Mouse (Mus musculus) forebrain, postnatal 0 days (tissue): Measurements from ENCODE around the gene Ncoa1. TPM values are rescaled to one million over a fixed set of nuclear protein-coding genes. Genes with fewer than 3 reads are reported as not detected.
A peak's percentile ranks its signal among the peaks of the same experiment; 100 is the strongest.

Experiments used
- ATAC-seq: fragments of 200-750 bp; cut with Nextera tagmentation; 2 replicates; pipeline ENCODE4 v1.8.0; 2017; ENCODE audit warnings: mild to moderate bottlenecking, moderate library complexity
- DNase-seq: peaks from one replicate; pipeline ENCODE4 v3.0.0-alpha.2; 2015
- H3K27ac ChIP-seq: fragments of 300-500 bp; sonication (generic); 2 replicates; pipeline ENCODE4 v1.5.1; 2014; ENCODE audit warnings: low read depth, mild to moderate bottlenecking, antibody characterized with exemption, low read length, moderate library complexity, mixed read lengths
- H3K27me3 ChIP-seq: fragments of 300-500 bp; sonication (generic); 2 replicates; pipeline ENCODE4 v1.6.1; 2014; ENCODE audit warnings: mild to moderate bottlenecking, low read length, mixed read lengths; ENCODE audit not compliant: insufficient read depth
- H3K36me3 ChIP-seq: fragments of 300-500 bp; sonication (generic); 2 replicates; pipeline ENCODE4 v1.6.1; 2014; ENCODE audit warnings: mild to moderate bottlenecking, moderate library complexity; ENCODE audit not compliant: insufficient read depth
- H3K4me1 ChIP-seq: fragments of 300-500 bp; sonication (generic); 2 replicates; pipeline ENCODE4 v1.6.1; 2014; ENCODE audit warnings: antibody characterized with exemption; ENCODE audit not compliant: insufficient read depth
- H3K4me2 ChIP-seq: fragments of 300-500 bp; sonication (generic); 2 replicates; pipeline ENCODE4 v1.6.1; 2014; ENCODE audit warnings: low read depth, mild to moderate bottlenecking, moderate library complexity
- H3K4me3 ChIP-seq: fragments of 300-500 bp; sonication (generic); 2 replicates; pipeline ENCODE4 v1.5.1; 2014; ENCODE audit warnings: low read depth, low read length, mixed read lengths
- H3K9ac ChIP-seq: fragments of 300-500 bp; sonication (generic); 2 replicates; pipeline ENCODE4 v1.6.1; 2014; ENCODE audit warnings: mild to moderate bottlenecking
- H3K9me3 ChIP-seq: fragments of 300-500 bp; sonication (generic); 2 replicates; pipeline ENCODE4 v1.6.1; 2016; ENCODE audit warnings: low read length
- CTCF ChIP-seq: sonication (generic); IDR thresholded peaks from 2 replicates; pipeline ENCODE4 v1.5.1; 2016; ENCODE audit warnings: antibody characterized with exemption, control low read depth, low read depth
- WGBS: fragments of 180-500 bp; shearing (Covaris S2); extraction: QIAGEN DNeasy Blood & Tissue Kit; methylation state at CpG from one replicate; pipeline ENCODE4 v1.1.7; 2014; 5-methylcytosine and 5-hydroxymethylcytosine counted together
- polyA plus RNA-seq: library from polyadenylated mRNA; unstranded; fragments of >200 nt; fragmentation: Nextera tagmentation; extraction: Ambion mirVana; gene quantifications from 2 replicates; pipeline ENCODE4 v1.2.1, GENCODE M21; 2015
- total RNA-seq: library from RNA; depleted of rRNA; stranded (reverse); fragments of >200 nt; gene quantifications from 2 replicates; pipeline ENCODE4 v1.2.3, GENCODE M21; 2014

The Ncoa1 gene
- total and polyA plus RNA-seq, 2 experiments from 2014 or later = 20.2 to 46.1 TPM

DNA sequence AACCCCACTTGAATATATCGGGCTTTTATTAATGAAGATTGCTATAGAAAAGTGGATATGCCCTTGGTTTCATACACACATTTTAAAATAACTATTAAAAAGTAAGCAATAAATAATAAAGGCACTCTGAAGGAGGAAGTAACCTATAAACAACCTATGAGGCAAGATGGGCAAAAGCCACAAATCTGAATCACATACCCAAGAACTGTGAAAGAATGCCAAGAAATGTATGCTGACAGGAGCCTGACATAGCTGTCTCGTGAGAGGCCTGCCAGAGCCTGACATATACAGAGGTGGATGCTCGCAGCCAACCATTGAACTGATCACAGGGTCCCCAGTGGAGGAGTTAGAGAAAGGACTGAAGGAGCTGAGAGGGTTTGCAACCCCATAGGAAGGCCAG, 35.5 kb downstream of the Ncoa1 start:
- Histone ChIP-seq H3K27ac (no peak overlapping the region), H3K9me3 (no peaks in the 10 kb centered on the region), H3K27me3 (no peaks in the 10 kb centered on the region), H3K36me3 (no peaks in the 10 kb centered on the region), H3K9ac (no peak overlapping the region), H3K4me2 (no peak overlapping the region), H3K4me3 (no peak overlapping the region), H3K4me1 (no peaks in the 10 kb centered on the region)
- no peak for TF ChIP-seq CTCF
- 77% methylated on average over 3 of the region's 3 CpGs for WGBS
- DNase-seq = no peak
- ATAC-seq = no peak

GRCm38 (mm10) chr12:4436198-4436597, 40.8 kb downstream of the Ncoa1 start:
- H3K27ac ChIP-seq = no peak overlapping the region
- no peaks in the 10 kb centered on the region for H3K9me3 ChIP-seq
- ATAC-seq (no peak), DNase-seq (no peak)
- WGBS = 85% methylated on average over 5 of the region's 5 CpGs
- no peaks in the 10 kb centered on the region for H3K4me1 ChIP-seq
- H3K4me2 ChIP-seq = no peak overlapping the region
- no peak for TF ChIP-seq CTCF
- H3K9ac ChIP-seq = no peak overlapping the region
- no peaks in the 10 kb centered on the region for H3K36me3 ChIP-seq
- no peak overlapping the region for H3K4me3 ChIP-seq
- H3K27me3 ChIP-seq = no peaks in the 10 kb centered on the region

- Histone ChIP-seq H3K36me3 (no peaks in the 10 kb centered on the region), H3K9ac (no peak overlapping the region), H3K4me2 (no peak overlapping the region), H3K9me3 (no peaks in the 10 kb centered on the region), H3K27ac (no peak overlapping the region), H3K4me3 (no peak overlapping the region), H3K27me3 (no peaks in the 10 kb centered on the region), H3K4me1 (no peaks in the 10 kb centered on the region)
- ATAC-seq (no peak), DNase-seq (no peak)
- 69% methylated on average over 2 of the region's 2 CpGs for WGBS
- TF ChIP-seq CTCF = no peak
Measured at GRCm38 (mm10) chr12:4433549-4433948, 43.4 kb downstream of the Ncoa1 start.

- DNase-seq (no peak), ATAC-seq (no peak)
- Histone ChIP-seq H3K4me1 (no peaks in the 10 kb centered on the region), H3K27ac (no peak overlapping the region), H3K9me3 (no peaks in the 10 kb centered on the region), H3K36me3 (no peaks in the 10 kb centered on the region), H3K27me3 (no peaks in the 10 kb centered on the region), H3K9ac (no peak overlapping the region), H3K4me2 (no peak overlapping the region), H3K4me3 (no peak overlapping the region)
- TF ChIP-seq CTCF = no peak
- 91% methylated on average over 5 of the region's 5 CpGs for WGBS
Measured at GRCm38 (mm10) chr12:4431978-4432377, 45.0 kb downstream of the Ncoa1 start.

- Histone ChIP-seq H3K9me3 (no peaks in the 10 kb centered on the region), H3K36me3 (no peaks in the 10 kb centered on the region), H3K4me3 (no peak overlapping the region), H3K4me1 (no peaks in the 10 kb centered on the region), H3K27ac (no peak overlapping the region), H3K4me2 (no peak overlapping the region), H3K9ac (no peak overlapping the region), H3K27me3 (no peaks in the 10 kb centered on the region)
- ATAC-seq = no peak
- DNase-seq = no peak
- 75% methylated on average over 3 of the region's 3 CpGs for WGBS
- TF ChIP-seq CTCF = no peak
Measured at GRCm38 (mm10) chr12:4430061-4430825, 46.7 kb downstream of the Ncoa1 start.

- no peaks in the 10 kb centered on the region for H3K9me3 ChIP-seq
- H3K4me1 ChIP-seq = no peaks in the 10 kb centered on the region
- H3K9ac ChIP-seq = no peak overlapping the region
- DNase-seq (peak; percentile 14), ATAC-seq (no peak)
- 85% methylated on average over 4 of the region's 4 CpGs for WGBS
- H3K36me3 ChIP-seq = no peaks in the 10 kb centered on the region
- H3K4me2 ChIP-seq = no peak overlapping the region
- TF ChIP-seq CTCF = no peak
- H3K27me3 ChIP-seq = no peaks in the 10 kb centered on the region
- no peak overlapping the region for H3K4me3 ChIP-seq
- H3K27ac ChIP-seq = no peak overlapping the region
Measured at GRCm38 (mm10) chr12:4418824-4419223, 58.2 kb downstream of the Ncoa1 start.

DNA sequence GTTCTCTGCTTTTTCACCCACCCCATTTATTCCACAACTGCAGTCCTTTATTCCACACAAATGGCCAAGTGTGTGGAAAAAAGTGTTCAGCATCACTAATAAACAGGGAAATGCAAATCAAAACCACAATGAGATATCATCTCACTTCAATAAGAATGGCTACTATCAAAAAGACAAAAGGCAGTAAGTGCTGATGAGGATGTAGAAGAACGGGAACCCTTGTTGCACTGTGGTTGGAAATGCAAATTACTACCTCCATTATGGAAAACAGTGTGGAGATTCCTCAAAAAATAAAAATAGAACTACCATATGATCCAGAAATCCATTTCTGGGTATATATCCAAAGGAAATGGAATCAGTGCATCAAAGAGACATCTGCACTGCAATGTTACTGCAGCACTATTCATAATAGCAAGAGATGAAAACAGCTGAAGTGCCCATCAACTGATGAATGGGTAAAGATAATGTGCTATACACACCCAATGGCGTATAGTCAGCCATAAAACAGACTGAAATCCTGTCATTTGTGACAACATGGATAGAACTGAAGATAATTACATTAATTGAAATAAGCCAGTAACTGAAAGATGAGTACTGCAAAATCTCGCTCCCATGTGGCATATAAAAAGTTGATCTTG, 59.2 kb downstream of the Ncoa1 start:
- Histone ChIP-seq H3K4me3 (no peak overlapping the region), H3K4me1 (no peaks in the 10 kb centered on the region), H3K9ac (no peak overlapping the region), H3K4me2 (no peak overlapping the region), H3K27ac (0 out of 2 replicates have a peak overlapping the region, but pooled peaks have one; percentile 17), H3K9me3 (no peaks in the 10 kb centered on the region), H3K27me3 (no peaks in the 10 kb centered on the region), H3K36me3 (no peaks in the 10 kb centered on the region)
- no peak for TF ChIP-seq CTCF
- DNase-seq (peak; percentile 30), ATAC-seq (peak; percentile 82)
- WGBS = 50% methylated on average over 3 of the region's 3 CpGs
